Mouse (Mus musculus) layer of hippocampus, adult 9-10 months (tissue): Measurements from ENCODE around the gene Olfr672.
"Not testable (repeated sequence)": the region's sequence is repeated elsewhere in the genome, so short reads cannot be mapped to it uniquely, and the experiment has no call there.

Experiments used
- DNase-seq: peaks from one replicate; pipeline ENCODE4 v3.0.0; 2022; ENCODE audit warnings: low spot score

Gene Olfr672

GRCm38 (mm10) chr7:105001929-105002328 is at the start of gene Olfr672:
Olfr672 (minus strand) TSS chr7:105002029.
- no peak for DNase-seq

- DNase-seq: not testable (repeated sequence)
These were observed 32.0 kb upstream of the Olfr672 start for GRCm38 (mm10) chr7:105033836-105034235.

GRCm38 (mm10) chr7:105032398-105032797 is 30.6 kb upstream of the Olfr672 start, which contains the start of gene Olfr676:
Olfr676 (plus strand) TSS chr7:105032698.
- DNase-seq: no peak

GRCm38 (mm10) chr7:105028360-105028759 is 26.5 kb upstream of the Olfr672 start, which contains the start of gene Olfr675:
Olfr675 (minus strand) TSS chr7:105028460.
- DNase-seq: no peak

GRCm38 (mm10) chr7:105022530-105022929 is 20.7 kb upstream of the Olfr672 start:
- DNase-seq: no peak

GRCm38 (mm10) chr7:104979026-104979425 is 22.8 kb downstream of the Olfr672 start, which contains the start of gene Olfr671:
Olfr671 (minus strand) TSS chr7:104979126.
- no peak for DNase-seq

GRCm38 (mm10) chr7:104972507-104972906 is 29.3 kb downstream of the Olfr672 start:
- DNase-seq: not testable (repeated sequence)

- no peak for DNase-seq
These were observed 39.3 kb downstream of the Olfr672 start, which contains the start of gene Olfr670 for GRCm38 (mm10) chr7:104962520-104962919. Olfr670 (minus strand) TSS chr7:104962620.

- DNase-seq: not testable (repeated sequence)
These were observed 51.6 kb downstream of the Olfr672 start for GRCm38 (mm10) chr7:104950234-104950633.
